Comparison of ENCODE assay signal across 1 mouse cellular context in the genomic region with DNA sequence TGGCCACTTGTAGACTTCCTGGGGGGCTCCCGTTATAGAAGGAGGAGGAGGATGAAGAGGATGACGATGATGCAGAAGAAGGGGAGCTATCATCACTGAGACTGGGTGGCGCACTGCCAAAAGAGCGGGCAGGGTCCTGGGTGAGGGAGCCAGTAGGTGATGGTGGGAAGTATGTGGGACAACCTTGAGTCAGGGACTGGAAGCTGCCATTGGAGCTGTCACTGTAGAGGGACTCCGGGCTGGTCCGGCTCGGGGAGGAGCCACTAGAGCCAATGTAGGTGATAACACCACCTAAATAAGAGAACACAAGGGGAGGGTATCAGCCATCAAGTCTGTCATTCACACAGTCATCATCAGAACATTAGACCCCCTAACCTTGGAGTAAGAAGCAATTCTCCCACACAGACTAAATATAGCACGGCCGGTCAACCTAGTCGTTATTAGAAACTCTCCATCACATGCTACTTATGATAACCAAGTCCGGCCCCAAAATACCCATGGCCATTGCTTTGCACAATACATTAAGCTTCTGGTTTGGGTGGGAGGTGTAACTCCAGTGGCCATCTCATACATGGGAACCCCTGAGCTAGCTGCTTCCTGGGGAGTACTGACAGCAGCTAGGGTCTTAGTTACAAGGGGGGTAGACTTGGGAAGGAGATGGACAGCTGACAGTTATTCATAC.
A peak's percentile ranks its signal among the peaks of the same experiment; 100 is the strongest.
TF ChIP-seq lines count a peak whose summit lies in the region.

No protein-coding gene starts in this region.

TF ChIP-seq in myocyte, 11 proteins besides CTCF, POLR2A, EP300 and RAD21:
- peak; percentile 72 for TF ChIP-seq POLR2AphosphoS2 (IDR thresholded peaks at IDR 0.05; ENCODE audit: insufficient read length, low read depth)
- no peak for TF ChIP-seq SRF (IDR thresholded peaks at IDR 0.05; ENCODE audit: control insufficient read depth, insufficient read length, low read depth)
- TF ChIP-seq MAX (IDR thresholded peaks at IDR 0.05; ENCODE audit: low read depth): no peak
